Mouse (Mus musculus) C2C12 (cell line): Measurements from ENCODE around the gene Rest.

Experiments
- CEBPB ChIP-seq: IDR thresholded peaks from one replicate; pipeline ENCODE4 v1.6.1; 2011; ENCODE audit warnings: low read depth, mild to moderate bottlenecking, control low read depth, moderate library complexity
- CTCF ChIP-seq: IDR thresholded peaks from one replicate; pipeline ENCODE4 v1.5.1; 2011; ENCODE audit not compliant: control insufficient read depth, insufficient read depth, insufficient read length
- MAX ChIP-seq: IDR thresholded peaks from one replicate; pipeline ENCODE4 v1.6.1; 2011; ENCODE audit warnings: mild to moderate bottlenecking, control low read depth
- USF1 ChIP-seq: IDR thresholded peaks from one replicate; pipeline ENCODE4 v1.6.1; 2011; ENCODE audit warnings: low read depth, mild to moderate bottlenecking, control low read depth, moderate library complexity

DNA sequence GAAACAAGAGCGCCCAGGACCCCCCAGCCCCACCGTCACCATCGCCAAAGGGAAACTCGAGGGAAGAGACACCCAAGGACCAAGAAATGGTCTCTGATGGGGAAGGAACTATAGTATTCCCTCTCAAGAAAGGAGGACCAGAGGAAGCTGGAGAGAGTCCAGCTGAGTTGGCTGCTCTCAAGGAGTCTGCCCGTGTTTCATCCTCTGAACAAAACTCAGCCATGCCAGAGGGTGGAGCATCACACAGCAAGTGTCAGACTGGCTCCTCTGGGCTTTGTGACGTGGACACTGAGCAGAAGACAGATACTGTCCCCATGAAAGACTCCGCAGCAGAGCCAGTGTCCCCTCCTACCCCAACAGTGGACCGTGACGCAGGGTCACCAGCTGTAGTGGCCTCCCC, 17.0 kb downstream of the Rest start:
- no peak for TF ChIP-seq MAX
- TF ChIP-seq CTCF, result no peak
- TF ChIP-seq USF1, result no peak
- no peak for TF ChIP-seq CEBPB
